Mouse (Mus musculus): Measurements from ENCODE around the gene Kcnj10.

DNA sequence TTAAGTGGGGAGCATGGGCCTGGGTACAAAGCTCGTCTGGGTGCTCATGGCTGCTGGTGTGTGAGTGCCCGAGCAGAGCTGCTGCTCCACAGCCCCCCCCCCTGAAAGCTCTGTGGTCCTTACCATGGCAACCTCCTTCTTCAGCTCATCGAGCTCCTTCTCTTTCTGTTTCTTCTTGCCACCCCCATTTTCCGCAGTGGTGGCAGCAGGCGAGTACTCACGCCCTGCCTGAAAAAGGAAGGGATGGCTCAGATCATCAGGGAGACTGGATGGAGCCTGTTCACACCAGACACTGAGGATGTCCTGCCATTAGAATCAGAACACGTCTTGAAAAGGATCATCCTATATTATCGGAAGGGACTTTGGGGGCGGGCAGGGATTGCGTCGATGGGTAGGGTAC lies 47.6 kb upstream of the Kcnj10 start:
- TF ChIP-seq CTCF (conservative IDR thresholded peaks at IDR 0.05; ENCODE audit: insufficient read depth, insufficient read length, low read depth, low read length) (no peak), POLR2A (IDR thresholded peaks at IDR 0.05; ENCODE audit: low read depth, low read length) (no peak)
